Mouse (Mus musculus) retina, embryonic 14.5 days (tissue): ENCODE measurements around the gene Cldn34b2.
A peak's percentile ranks its signal among the peaks of the same experiment; 100 is the strongest.
"Not testable (repeated sequence)": the region's sequence is repeated elsewhere in the genome, so short reads cannot be mapped to it uniquely, and the experiment has no call there.

Experiments used
- DNase-seq: peaks from one replicate; pipeline ENCODE4 v3.0.0-alpha.2; 2015; ENCODE audit warnings: low spot score

Cldn34b2 gene

DNA sequence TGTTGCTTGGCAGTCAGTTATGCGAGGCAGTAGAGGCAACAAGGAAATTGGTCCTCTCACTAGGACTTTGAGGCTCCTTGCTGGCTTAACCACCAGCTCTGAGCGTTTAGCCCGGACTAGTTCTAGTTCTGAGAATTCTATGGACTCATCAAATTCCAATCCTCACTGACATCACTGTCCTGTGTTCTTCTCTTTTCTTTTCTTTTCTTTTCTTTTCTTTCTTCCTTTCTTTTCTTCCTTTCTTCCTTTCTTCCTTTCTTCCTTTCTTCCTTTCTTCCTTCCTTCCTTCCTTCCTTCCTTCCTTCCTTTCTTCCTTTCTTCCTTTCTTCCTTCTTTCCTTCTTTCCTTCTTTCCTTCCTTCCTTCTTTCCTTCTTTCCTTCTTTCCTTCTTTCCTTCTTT is at the start of gene Cldn34b2:
Cldn34b2 (minus strand) TSS at position 101 of the 400 bp plus-strand sequence.
- not testable (repeated sequence) for DNase-seq

DNA sequence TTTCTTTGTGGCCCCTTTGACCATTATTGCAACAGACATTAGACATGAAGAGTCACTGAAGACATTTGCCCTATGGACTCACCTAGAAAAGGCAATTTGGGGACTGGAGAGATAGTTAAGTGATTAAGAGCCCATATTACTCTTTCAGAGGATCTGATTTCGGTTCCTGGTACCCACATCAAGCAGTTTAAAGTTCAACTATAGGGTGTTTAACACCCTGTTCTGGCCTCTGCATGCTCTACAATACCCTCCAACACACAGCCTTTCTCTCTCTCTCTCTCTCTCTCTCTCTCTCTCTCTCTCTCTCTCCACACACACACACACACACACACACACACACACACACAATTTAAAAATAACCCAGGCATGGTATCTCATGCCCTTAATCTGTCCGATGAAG is 49.4 kb upstream of the Cldn34b2 start:
- no peak for DNase-seq

DNA sequence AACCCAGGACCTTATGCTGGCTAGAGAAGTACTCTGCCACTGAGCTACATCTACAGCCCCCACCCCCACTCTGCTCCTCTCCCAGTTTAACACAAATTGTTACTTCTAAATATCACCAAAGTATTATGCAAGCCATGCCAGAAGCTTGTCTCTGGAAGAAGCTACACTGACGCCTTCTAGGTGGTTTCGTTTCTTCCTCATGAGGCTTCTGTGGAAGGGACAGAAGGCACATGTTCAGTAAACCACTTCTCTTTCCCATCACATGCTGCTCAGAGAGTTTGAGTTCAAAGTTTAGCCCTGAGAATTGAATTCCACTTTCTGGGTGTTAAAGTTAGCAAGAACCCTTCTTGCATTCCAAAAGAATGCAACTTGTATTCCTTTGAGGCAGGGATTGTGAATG is 49.0 kb upstream of the Cldn34b2 start:
- DNase-seq = no peak

DNA sequence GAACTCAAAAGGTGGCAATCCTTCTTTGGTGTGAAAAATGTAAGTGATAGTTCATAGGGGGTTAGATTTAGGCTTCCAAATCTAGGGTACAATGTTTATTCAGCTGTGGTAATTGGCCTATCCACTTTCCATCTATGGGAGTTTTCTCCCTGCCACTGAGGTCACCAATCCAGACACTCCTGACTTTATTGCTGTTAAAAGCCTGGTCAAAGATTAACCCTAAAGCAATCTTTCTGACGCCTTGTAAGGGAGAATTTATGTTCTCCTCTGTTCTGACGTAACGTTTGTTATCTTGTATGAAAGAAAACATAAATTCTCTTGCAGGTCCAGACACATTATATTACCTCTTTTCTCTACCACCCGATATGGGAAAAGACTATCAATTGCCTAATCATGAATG is 47.4 kb upstream of the Cldn34b2 start:
- no peak for DNase-seq

DNA sequence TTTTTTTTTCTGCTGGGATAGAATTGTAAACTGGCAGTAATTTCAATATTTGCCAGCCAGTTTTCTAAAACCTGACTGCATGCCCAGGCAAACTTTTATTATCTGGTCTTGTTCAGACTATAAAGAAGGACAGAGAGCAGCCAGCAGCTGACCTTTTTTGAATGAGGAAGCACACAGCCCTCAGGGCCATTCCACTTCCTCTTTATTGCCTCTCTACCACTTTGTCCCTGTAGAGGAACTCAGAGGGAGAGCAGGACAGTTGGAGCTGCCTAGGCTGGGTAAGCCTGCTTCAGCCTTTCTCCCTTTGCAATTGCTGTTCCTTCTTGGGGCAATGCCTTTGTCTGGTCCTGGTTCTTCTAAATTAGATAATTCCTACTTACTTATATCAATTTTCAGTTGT is 44.1 kb upstream of the Cldn34b2 start:
- DNase-seq = no peak

DNA sequence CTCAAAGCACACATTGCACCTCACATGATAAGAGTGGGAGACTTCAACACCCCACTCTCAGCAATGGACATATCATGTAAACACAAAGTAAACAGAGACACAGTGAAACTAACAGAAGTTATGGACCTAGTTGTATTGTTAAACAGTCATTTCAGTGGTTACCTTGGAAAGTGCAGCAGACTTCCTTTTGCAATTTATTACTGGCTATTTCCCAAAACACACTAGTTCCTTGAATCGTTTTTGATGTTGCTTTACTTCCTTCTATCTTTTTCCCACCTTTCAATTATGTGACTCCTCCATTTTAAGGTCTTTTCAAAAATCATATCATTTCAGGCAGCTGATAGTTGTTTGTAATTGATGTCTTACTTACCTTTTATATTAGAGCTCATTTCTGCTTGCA is 43.5 kb upstream of the Cldn34b2 start:
- DNase-seq = no peak

DNA sequence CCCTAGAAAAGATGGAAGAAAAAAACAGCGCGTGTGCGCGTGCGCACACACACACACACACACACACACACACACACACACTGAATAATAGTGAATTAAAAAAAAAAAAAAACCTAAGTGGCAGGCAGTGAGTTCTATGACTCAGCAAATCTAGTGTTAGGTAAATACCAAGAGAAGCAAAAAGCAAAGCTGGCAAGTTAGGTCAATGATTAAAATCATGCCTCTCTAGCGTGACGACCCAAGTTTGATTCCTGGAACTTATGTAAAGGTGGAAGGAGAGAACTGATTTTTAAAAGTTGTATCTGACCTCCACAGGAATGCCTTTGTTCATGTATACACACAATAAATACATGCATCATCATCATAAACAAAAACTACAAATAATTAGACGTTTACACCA is 41.7 kb upstream of the Cldn34b2 start:
- no peak for DNase-seq

DNA sequence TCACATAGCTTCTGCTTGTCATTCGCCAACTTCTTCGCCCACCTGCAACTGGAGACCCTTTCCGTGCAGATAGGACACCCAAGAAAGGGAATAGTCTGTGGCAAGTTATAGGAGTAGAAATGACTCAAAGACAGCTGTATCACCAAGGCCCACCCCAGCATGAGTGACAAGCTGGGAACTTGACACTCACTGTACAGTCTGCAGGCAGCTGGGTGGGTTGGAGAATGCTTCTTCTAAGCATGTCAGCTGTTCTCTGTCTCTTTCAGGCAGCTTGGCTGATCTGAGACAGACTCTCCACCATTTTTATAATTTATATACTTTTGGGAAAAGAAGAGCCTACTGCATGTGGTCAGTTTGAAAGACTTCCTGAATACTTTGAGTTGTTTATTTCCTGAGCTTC is 39.5 kb upstream of the Cldn34b2 start:
- DNase-seq = no peak

DNA sequence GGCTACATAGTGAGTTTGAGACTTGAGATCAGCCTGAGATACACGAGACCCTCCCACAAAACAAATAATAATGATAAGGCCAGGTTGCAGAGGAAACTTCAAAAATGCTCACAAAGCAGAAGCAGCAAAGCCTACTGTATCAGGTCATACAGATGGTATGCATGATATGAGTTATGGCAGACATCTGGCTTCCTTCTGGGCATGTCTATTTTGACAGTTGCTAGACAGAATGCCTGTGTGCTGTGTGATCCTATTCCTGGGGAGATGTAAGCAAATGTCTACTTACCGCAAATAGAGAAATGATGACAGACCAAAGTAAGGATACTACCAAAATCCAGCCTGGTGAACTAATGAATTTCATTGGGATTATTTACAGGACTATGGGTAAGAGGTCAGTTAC is 38.1 kb upstream of the Cldn34b2 start:
- no peak for DNase-seq

DNA sequence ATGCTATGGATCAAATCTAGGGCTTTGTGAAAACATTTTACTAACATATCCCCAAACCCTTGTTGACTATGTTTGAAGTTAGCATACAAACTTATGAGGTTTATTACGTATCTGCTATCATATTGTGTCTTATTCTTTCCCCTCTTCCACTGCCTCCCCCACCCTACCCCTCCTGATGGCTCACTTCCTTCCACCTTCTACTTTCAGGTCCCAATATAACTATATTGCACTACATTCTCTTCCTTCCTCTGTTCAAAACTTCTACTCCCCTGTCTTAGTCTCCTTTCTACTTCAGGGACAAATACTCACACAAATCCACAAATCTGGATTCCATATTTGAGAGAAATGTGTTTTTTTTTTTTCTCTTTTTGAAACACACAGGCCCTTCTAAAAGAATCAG is 35.3 kb upstream of the Cldn34b2 start:
- DNase-seq = no peak

DNA sequence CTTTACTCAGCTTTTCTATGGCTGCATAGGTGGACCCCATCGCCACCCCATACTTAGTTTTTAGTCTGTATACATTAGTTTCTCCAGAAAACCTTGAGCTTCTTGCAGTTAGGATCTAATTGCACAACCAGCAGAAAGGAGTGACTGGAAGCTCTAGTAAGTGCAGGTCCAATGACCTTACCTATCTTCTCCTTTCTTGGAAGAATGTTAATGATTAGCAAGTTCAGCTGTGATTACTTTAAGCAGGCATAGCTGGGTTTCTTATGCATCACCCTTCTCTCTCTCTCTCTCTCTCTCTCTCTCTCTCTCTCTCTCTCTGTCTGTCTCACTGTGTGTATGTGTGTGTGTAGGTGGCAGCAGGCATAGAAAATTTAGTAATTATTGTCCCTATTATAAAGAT is 23.7 kb upstream of the Cldn34b2 start:
- DNase-seq = no peak

DNA sequence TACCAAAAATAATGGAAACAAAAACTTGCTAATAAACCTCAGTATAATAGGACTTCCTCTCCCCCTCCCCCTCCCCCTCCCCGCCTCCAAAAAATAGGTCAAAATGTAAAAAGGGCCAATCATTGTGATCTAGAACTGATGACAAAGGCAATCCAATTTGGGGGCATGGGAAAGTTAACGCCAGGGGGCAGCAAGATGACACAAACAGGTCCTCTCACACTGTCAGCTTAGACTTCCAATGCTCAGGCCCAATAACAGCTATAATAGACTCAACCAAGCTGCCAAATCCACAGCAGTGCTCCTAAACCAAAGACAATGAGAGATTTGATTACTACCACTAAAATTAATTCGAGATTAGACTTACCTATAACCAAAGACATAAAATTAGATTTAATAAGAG is 16.5 kb upstream of the Cldn34b2 start:
- peak; percentile 65 for DNase-seq

DNA sequence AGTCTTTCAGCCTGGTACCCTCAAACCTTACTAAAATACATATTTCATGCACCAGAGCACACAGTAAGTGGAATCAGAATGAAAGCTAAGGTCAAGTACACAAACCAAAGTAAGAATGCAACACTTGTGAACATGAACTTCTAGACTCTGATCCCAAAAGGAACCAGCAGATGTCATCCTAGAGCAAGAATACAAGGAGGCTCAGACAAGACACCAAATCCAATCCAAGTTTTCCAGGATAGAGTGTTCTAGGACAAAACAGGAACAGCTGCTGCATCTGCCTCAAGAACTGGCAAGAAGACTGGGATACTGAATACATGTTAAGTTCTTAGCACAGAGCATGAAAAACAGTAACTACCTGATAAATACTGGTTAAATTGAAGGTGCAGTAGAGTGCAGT is 30.2 kb downstream of the Cldn34b2 start:
- DNase-seq = peak; percentile 27

DNA sequence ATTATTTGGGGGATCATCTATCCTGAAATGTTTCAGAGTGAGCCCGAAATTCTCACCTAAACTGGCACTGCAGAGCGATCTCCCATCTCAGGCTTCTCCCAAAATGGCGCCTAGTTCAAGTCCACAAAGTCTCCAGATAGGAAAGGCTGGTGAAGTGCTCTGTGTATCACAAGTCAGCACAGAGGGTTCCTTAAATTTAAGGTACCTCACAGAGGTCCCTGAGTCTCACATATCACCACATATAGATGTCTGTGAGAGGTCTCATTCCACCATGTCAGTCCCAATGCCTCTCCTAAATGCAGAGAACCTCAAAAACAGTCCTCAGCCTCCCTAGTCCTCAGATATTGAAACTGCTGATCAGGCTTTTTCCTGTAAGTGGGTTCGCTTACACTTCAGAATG is 34.6 kb downstream of the Cldn34b2 start, which contains the start of gene Magea2:
Magea2 (minus strand) TSS at position 101 of the 400 bp plus-strand sequence.
- DNase-seq = not testable (repeated sequence)

DNA sequence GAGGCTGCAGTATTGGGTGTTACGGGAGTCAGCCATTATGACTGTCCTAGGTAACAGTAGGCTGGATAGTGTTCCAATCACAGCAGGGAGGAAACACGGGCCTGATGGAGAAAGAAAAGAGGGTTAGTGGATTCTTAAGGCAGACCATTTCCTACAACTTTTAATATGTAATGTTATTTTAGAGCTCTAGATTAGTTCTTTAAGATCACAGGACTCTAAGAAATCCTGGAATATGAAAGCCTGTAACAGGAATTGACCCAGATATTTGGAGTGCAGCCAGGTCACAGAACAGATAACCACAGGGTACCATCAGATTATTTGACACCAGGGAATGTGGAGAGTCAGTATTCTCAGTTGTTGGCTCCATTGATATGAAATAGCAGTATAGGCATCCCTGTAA is 38.5 kb downstream of the Cldn34b2 start, which contains the start of gene Magea1:
Magea1 (minus strand) TSS at position 101 of the 400 bp plus-strand sequence.
- not testable (repeated sequence) for DNase-seq
